Mouse (Mus musculus) lung, postnatal 4 days (tissue): Measurements from ENCODE around the gene Fap.

Source experiments
- DNase-seq, 2 experiments: peaks; one replicate each; pipeline ENCODE4 v3.0.0; 2021

Gene Fap

GRCm38 (mm10) chr2:62526399-62526798, 47.5 kb downstream of the Fap start:
- no peak for DNase-seq

- no peak for DNase-seq
These were observed 56.1 kb downstream of the Fap start for GRCm38 (mm10) chr2:62517790-62518189.

- no peak for DNase-seq
These were observed 59.4 kb downstream of the Fap start for GRCm38 (mm10) chr2:62514477-62514876.

- no peak for DNase-seq
These were observed 60.4 kb downstream of the Fap start for GRCm38 (mm10) chr2:62513477-62513876.

GRCm38 (mm10) chr2:62507130-62507529, 66.7 kb downstream of the Fap start:
- no peak for DNase-seq

- DNase-seq, result no peak
These were observed 67.4 kb downstream of the Fap start for GRCm38 (mm10) chr2:62506441-62506840.

- no peak for DNase-seq
These were observed 69.5 kb downstream of the Fap start for GRCm38 (mm10) chr2:62504269-62504796.

- no peak for DNase-seq
These were observed 70.5 kb downstream of the Fap start for GRCm38 (mm10) chr2:62503326-62503725.

- no peak for DNase-seq
These were observed 71.4 kb downstream of the Fap start for GRCm38 (mm10) chr2:62502516-62502915.

- DNase-seq, result no peak
These were observed 75.1 kb downstream of the Fap start for GRCm38 (mm10) chr2:62498821-62499220.

GRCm38 (mm10) chr2:62498086-62498485, 75.8 kb downstream of the Fap start:
- no peak for DNase-seq

- DNase-seq, result no peak
These were observed 76.4 kb downstream of the Fap start for GRCm38 (mm10) chr2:62497333-62498002.

GRCm38 (mm10) chr2:62495407-62495806, 78.5 kb downstream of the Fap start:
- DNase-seq, result no peak

GRCm38 (mm10) chr2:62489832-62490231, 84.0 kb downstream of the Fap start:
- no peak for DNase-seq

GRCm38 (mm10) chr2:62484906-62485305, 89.0 kb downstream of the Fap start:
- no peak for DNase-seq

GRCm38 (mm10) chr2:62483550-62483949, 90.3 kb downstream of the Fap start, which contains the start of gene Gcg:
TSS of gene Gcg (minus strand) at chr2:62483650.
- DNase-seq, result no peak

- DNase-seq, result no peak
These were observed 93.3 kb downstream of the Fap start for GRCm38 (mm10) chr2:62480285-62481198.

GRCm38 (mm10) chr2:62469551-62469950, 104.3 kb downstream of the Fap start:
- no peak for DNase-seq

- no peak for DNase-seq
These were observed 110.6 kb downstream of the Fap start for GRCm38 (mm10) chr2:62463287-62463686.

GRCm38 (mm10) chr2:62462174-62462573, 111.7 kb downstream of the Fap start:
- no peak for DNase-seq

GRCm38 (mm10) chr2:62460815-62461450, 112.9 kb downstream of the Fap start:
- no peak for DNase-seq

GRCm38 (mm10) chr2:62460231-62460710, 113.6 kb downstream of the Fap start:
- DNase-seq, result peak in 1 of 2 experiments; percentile 10
